8 mouse cellular contexts compared by ENCODE assay signal in the genomic region with DNA sequence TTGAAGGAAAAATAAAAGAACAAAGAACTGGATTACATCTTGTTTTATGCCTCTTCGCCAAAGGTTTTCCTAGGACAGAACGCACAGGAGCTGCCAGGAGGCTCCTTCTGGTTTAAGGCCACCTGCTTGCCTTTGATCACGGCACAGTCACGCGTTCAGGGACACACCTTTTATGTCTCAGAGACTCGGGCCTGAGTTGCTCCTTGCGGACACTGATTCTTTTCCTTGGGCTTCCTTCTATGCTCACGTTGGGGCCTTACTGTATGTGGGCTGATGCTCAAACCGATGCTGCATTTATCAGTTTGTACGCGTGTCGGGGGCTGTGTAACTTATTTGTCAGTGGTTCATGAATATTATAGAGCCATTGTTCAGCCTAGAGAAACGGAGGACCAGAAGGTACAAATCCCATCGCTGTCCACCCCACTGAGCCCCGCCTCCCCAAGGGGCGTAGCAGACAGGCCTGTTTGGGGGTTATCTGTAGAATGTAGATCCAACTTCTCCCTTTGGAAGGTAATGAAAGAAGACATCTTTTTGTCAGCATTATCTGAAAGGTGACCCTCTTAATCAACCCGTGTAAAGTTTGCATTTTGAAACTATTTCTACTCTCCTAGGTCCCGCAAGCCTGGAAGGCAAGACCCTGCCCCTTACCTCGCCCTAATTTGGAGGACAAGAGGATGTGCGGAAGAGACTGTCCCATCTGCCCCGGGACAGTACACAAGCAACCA. TPM values are rescaled to one million over a fixed set of nuclear protein-coding genes. Genes with fewer than 3 reads are reported as not detected.
DNase-seq lines count a peak whose midpoint lies in the region; ATAC-seq and TF ChIP-seq lines count a peak whose summit lies in the region.

No protein-coding gene starts in this region.

- peak overlapping the region; percentile 56 for H3K9ac ChIP-seq in kidney, postnatal 0 days (ENCODE audit: low read depth, low read length)
- H3K9ac ChIP-seq in intestine, embryonic 14.5 days (ENCODE audit: low read length) = peak overlapping the region; percentile 36
- peak overlapping the region; percentile 3; the same call in 1 of the 2 replicates for H3K9ac ChIP-seq in midbrain, embryonic 16.5 days (ENCODE audit: low read depth, low read length)

- no peaks in the 10 kb centered on the region for H3K27me3 ChIP-seq in kidney, postnatal 0 days (ENCODE audit: insufficient read depth, low read length)
- H3K27me3 ChIP-seq in intestine, embryonic 14.5 days (replicated peaks; ENCODE audit: control insufficient read depth, insufficient read depth, low read length) = no peaks in the 10 kb centered on the region
- peaks cover 2% of the 10 kb centered on the region; the same call in 1 of the 2 replicates for H3K27me3 ChIP-seq in midbrain, embryonic 16.5 days (ENCODE audit: control insufficient read depth, insufficient read depth, low read depth, low read length)

- DNase-seq in kidney, postnatal 0 days (ENCODE audit: low spot score) = peak; percentile 36
- no peak for DNase-seq in kidney, adult 9 months
- DNase-seq in intestine, embryonic 14.5 days (ENCODE audit: low spot score) = peak; percentile 51
- no peak for DNase-seq in gastrocnemius, postnatal 14 days
- DNase-seq in embryo, embryonic 10.5 days (ENCODE audit: low spot score) = no peak

- no peak for TF ChIP-seq POLR2A in embryonic fibroblast, embryonic 13.5 days (IDR thresholded peaks at IDR 0.05; ENCODE audit: low read depth, low read length)

- TF ChIP-seq CTCF in kidney, postnatal 0 days (IDR thresholded peaks at IDR 0.05; ENCODE audit: low read depth) = no peak
- TF ChIP-seq CTCF in embryonic fibroblast, embryonic 13.5 days (IDR thresholded peaks at IDR 0.05; ENCODE audit: borderline replicate concordance, insufficient read depth, low read length) = no peak

- H3K4me3 ChIP-seq in kidney, postnatal 0 days (replicated peaks; ENCODE audit: low read depth, low read length) = peak overlapping the region; percentile 49
- peak overlapping the region; percentile 20 for H3K4me3 ChIP-seq in embryonic fibroblast, embryonic 13.5 days (ENCODE audit: insufficient read depth, low read length)
- H3K4me3 ChIP-seq in intestine, embryonic 14.5 days (ENCODE audit: low read depth, low read length) = peak overlapping the region; percentile 48
- H3K4me3 ChIP-seq in midbrain, embryonic 16.5 days (ENCODE audit: low read depth, low read length) = peak overlapping the region; percentile 28; the same call in 1 of the 2 replicates

- intact Hi-C loops in gastrocnemius, postnatal 14 days (cut with DNase I; ENCODE audit: low total_unique reads) = no loop called here

- peak overlapping the region; percentile 92 for H3K4me2 ChIP-seq in kidney, postnatal 0 days (ENCODE audit: low read length)
- H3K4me2 ChIP-seq in intestine, embryonic 14.5 days (ENCODE audit: low read length) = peak overlapping the region; percentile 96
- H3K4me2 ChIP-seq in midbrain, embryonic 16.5 days (ENCODE audit: low read length) = peak overlapping the region; percentile 60

- H3K4me1 ChIP-seq in kidney, postnatal 0 days (replicated peaks; ENCODE audit: insufficient read depth, low read length) = peaks cover 9% of the 10 kb centered on the region; the same call in 1 of the 2 replicates
- H3K4me1 ChIP-seq in embryonic fibroblast, embryonic 13.5 days (ENCODE audit: control insufficient read depth, insufficient read depth, low read length) = peaks cover 6% of the 10 kb centered on the region; the same call in 1 of the 2 replicates
- peaks cover 7% of the 10 kb centered on the region; the same call in 1 of the 2 replicates for H3K4me1 ChIP-seq in intestine, embryonic 14.5 days (replicated peaks; ENCODE audit: control insufficient read depth, insufficient read depth, low read length)
- peaks cover 9% of the 10 kb centered on the region for H3K4me1 ChIP-seq in midbrain, embryonic 16.5 days (ENCODE audit: control insufficient read depth, insufficient read depth, low read length)

- 37% methylated on average over 21 of the region's 21 CpGs for WGBS in kidney, postnatal 0 days
- 36% methylated on average over 21 of the region's 21 CpGs for WGBS in intestine, embryonic 14.5 days
- WGBS in midbrain, embryonic 16.5 days = 21% methylated on average over 21 of the region's 21 CpGs

- H3K27ac ChIP-seq in kidney, postnatal 0 days = 0 out of 2 replicates have a peak overlapping the region, but pooled peaks have one; percentile 19
- H3K27ac ChIP-seq in embryonic fibroblast, embryonic 13.5 days (ENCODE audit: insufficient read depth, low read length) = no peak overlapping the region
- no peak overlapping the region for H3K27ac ChIP-seq in intestine, embryonic 14.5 days (ENCODE audit: low read depth)
- H3K27ac ChIP-seq in midbrain, embryonic 16.5 days (ENCODE audit: low read length) = no peak overlapping the region

- H3K9me3 ChIP-seq in kidney, postnatal 0 days (replicated peaks; ENCODE audit: low read length) = no peaks in the 10 kb centered on the region
- no peaks in the 10 kb centered on the region for H3K9me3 ChIP-seq in intestine, embryonic 14.5 days (ENCODE audit: control insufficient read depth, low read length)
- H3K9me3 ChIP-seq in midbrain, embryonic 16.5 days (replicated peaks; ENCODE audit: control insufficient read depth, low read length, poor library complexity, severe bottlenecking) = no peaks in the 10 kb centered on the region

- ATAC-seq in kidney, postnatal 0 days (replicated peaks; ENCODE audit: low FRiP score, low read depth) = no peak
- ATAC-seq in intestine, embryonic 14.5 days (replicated peaks; ENCODE audit: low FRiP score, low TSS enrichment, low read depth) = no peak
- no peak for ATAC-seq in midbrain, embryonic 16.5 days
- no peak for ATAC-seq in megakaryocyte-erythroid progenitor cell, adult 5-6 weeks (replicated peaks; ENCODE audit: low FRiP score, low TSS enrichment, poor library complexity, severe bottlenecking)

- H3K36me3 ChIP-seq in kidney, postnatal 0 days (ENCODE audit: insufficient read depth, low read length) = no peaks in the 10 kb centered on the region
- no peaks in the 10 kb centered on the region for H3K36me3 ChIP-seq in intestine, embryonic 14.5 days (ENCODE audit: control insufficient read depth, insufficient read depth, low read length)
- no peaks in the 10 kb centered on the region for H3K36me3 ChIP-seq in midbrain, embryonic 16.5 days (ENCODE audit: control insufficient read depth, insufficient read depth, low read length)

RNA-seq across cellular contexts. Expression of gene Pla2r1, which starts 0.8 kb away (rescaled TPM):
- polyA plus RNA-seq in kidney, postnatal 0 days (2015; fragmentation: Nextera tagmentation; extraction: Ambion mirVana) = 3.1 and 3.7 TPM in 2 replicates
- 7.9 and 12.7 TPM in 2 replicates for polyA plus RNA-seq in embryonic fibroblast, embryonic 13.5 days (2011; ENCODE audit: insufficient read length, low read depth, missing spikeins)
- polyA plus RNA-seq in intestine, embryonic 14.5 days (2014; fragmentation: Nextera tagmentation; extraction: Ambion mirVana) = 2.1 and 2.6 TPM in 2 replicates
- polyA plus RNA-seq in midbrain, embryonic 16.5 days (2015; fragmentation: Nextera tagmentation; extraction: Ambion mirVana) = 0.32 and 0.50 TPM in 2 replicates
- 1 to 10 TPM; 1.7 to 1.8 TPM for total RNA-seq in gastrocnemius, postnatal 14 days (2021)
- total RNA-seq in megakaryocyte-erythroid progenitor cell, adult 5-6 weeks (2014; fragmentation: Nextera tagmentation) = not detected in 2 replicates
- 1.4 TPM in 1 of 2 replicates, not detected in the other for total RNA-seq in megakaryocyte-erythroid progenitor cell, adult 5-6 weeks (2017)

Comparison
In these comparisons a context has a peak if more than half of its experiments do, and no peak if none do; other contexts are left out.
1. DNase-seq: peak in kidney, postnatal 0 days (single experiment) and intestine, embryonic 14.5 days (single experiment); none in kidney, adult 9 months (single experiment), gastrocnemius, postnatal 14 days (single experiment) and embryo, embryonic 10.5 days (single experiment).
2. H3K9ac ChIP-seq: peak in every context shown above with its lines; median percentile 56 in kidney, postnatal 0 days; 36 in intestine, embryonic 14.5 days; 3 in midbrain, embryonic 16.5 days.
3. Peak in every context shown above with its lines, with median percentiles within 50 percentile points of each other: H3K4me2 ChIP-seq and H3K4me3 ChIP-seq.